Mouse (Mus musculus): ENCODE results near the gene Flt3l.
"Not testable (repeated sequence)": the region's sequence is repeated elsewhere in the genome, so short reads cannot be mapped to it uniquely, and the experiment has no call there.

Flt3l gene

DNA sequence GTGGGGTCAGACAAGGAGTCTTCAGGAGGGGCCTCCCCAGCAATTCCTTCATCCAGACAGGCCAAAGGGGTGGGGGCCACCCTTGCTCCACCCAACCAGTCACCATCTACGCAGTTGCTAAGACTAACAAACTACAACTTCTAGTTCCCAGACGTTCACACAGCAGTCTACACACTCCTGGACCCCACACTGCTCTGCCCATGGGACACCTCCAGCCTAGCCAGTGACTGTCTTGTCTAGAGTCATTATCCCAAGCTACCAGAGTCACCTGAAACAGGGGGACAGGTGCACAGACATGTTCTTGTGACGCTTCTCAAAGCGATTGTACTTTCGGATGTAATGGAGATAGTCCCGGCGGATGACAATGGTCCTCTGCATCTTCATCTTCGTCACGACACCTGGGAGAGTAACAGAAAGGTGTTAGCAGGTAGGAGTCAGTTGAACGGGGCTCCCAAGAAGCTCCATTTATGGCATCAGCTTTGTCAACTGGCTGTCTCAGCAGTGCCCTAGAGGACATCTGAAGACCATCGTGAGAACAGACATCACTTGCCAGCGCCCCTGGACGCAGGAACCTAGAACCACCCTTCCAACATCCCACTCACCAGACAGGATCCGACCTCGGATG, 13.6 kb downstream of the Flt3l start:
- no peak for DNase-seq

DNA sequence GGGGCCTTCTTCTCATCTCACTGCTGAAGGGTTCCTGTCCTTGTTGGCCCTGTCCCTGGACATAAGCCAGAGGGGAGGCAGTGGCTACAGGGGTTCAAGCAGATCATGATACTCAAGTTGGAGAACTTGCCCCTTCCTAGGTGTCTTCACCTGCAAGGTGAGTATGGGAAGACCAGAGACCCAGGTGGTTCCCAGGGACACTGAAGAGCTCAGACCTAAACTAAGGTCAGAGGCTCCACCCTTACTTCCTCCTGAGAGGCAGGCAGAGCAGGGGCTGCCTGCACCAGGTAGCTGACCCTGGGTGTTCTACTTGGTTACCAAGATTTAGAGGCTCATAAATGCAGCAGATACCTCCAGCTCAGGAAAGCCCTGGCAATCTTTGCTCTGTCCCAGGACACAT, 14.3 kb downstream of the Flt3l start:
- no peak for DNase-seq

- DNase-seq = peak; percentile 83
Measured at GRCm38 (mm10) chr7:45121404-45121803, 14.8 kb downstream of the Flt3l start.

DNA sequence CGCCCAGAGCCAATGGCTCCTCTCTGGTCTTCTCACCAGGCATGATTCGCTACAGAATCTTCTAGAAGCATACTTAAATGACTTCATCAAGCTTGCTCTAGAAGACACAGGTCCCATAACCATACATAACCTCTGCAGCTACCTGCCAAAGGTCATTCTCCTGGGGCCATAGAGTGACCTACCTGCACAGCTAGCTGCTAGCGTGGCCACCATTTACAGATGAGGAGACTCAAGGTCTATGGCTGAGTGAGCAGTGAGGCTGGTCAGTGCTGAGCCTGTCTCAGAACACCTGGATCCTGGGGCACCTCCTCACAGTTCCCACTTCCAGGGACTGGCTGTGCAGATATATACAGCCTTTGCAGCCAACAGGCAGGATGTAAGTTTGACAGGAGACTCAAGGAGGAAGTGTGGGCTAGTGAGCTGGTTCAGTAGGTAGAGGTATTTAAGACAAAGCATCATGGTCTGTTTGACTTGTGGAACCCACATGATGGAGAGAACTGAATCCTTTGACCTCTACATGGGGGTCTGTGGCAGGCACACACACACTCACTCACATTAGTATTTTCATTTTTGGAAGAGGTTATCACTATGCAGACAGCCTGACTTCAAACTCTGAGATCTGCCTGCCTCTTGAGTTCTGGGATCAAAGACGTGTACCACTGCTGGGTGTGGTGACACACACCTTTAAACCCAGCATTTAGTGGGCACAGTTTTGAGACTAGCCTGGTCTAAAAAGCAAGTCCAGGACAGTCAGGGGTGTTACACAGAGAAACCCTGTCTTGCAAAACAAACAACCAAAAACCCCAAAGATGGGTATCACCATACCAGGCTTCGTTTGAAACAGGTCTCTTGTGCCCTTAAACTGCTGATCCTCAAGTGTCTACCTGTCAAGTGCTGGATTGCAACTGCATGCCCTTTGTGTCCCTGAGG, 16.2 kb downstream of the Flt3l start:
- peak; percentile 24 for DNase-seq

GRCm38 (mm10) chr7:45118336-45118735, 17.9 kb downstream of the Flt3l start:
- DNase-seq = no peak

DNA sequence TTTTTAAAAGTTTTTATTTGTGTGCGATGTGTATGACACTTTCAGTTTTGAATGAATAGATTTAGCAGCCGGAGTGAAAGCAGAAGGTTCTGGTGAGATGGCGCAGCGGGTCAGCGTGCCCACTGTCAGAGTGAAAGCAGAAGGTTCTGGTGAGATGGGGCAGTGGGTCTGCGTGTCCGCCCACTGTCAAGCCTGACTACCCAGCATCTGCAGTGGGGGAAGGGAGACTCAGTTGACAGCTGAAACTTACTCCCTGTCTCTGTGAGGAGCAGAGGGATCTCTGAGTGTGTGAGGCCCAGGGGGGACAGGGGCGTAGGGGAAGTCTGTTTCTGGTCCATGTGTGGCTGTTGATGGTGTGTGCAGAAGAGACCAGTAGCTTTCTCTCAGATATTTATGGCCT, 18.7 kb downstream of the Flt3l start:
- DNase-seq = no peak

DNA sequence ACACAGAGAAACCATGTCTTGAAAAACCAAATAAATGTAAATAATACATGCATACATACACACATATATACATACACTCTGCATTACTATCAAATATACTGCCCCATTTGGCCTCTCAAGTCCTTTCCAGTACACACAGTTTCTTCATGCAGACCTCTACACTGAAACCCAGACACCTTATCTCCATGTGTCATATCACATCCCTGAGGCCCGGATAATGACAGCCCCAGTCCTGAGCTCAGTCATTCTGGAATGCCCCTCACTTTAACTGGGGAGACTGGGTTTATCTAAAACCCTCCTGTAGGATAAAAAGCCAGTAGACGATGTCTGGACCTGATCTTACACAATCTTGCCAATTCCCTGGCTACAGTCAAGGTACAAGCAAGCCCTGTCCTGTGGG, 22.8 kb downstream of the Flt3l start:
- DNase-seq = no peak

DNA sequence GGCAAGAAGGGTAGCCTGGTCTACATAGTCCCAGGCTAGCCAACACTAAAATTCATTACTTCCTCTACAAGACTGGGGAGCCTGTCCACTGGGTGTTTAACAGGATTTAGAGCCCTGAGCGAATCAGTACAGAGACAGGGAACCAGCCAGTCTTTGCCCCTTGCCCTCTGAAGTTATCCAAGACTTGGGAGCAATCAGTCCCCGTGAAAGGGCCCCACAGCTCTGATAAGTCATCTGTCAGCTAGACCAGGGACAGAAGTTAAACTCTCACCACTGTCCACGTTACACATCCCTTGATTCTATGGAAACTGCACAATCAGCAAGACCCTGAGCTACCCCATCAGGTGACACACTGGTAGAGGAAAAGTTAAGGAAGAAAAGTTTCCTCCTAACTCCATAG, 23.7 kb downstream of the Flt3l start:
- no peak for DNase-seq

DNA sequence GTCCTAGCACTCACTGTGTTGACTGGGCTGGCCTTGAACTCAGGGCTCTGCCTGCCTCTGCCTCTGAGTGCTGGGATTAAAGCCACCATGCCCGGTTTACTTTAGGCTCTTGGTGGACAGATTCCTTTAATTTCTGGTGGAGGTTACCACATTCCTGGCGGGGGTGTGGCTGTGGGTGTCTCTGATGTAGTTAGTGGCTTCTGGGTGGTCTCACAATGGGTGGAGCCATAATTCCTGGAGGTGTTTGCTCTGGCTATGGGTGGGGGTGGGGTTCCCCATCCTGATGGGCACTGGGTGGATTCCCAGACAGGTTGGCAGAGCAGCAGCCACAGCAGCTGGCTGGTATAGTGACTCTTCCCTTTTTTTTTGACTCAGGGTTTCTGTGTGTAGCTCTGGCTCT, 24.3 kb downstream of the Flt3l start:
- DNase-seq = no peak

GRCm38 (mm10) chr7:45110089-45110488, 26.1 kb downstream of the Flt3l start:
- DNase-seq = not testable (repeated sequence)

- DNase-seq = no peak
Measured at GRCm38 (mm10) chr7:45107052-45107645, 29.1 kb downstream of the Flt3l start.

- no peak for DNase-seq
Measured at GRCm38 (mm10) chr7:45106441-45106840, 29.8 kb downstream of the Flt3l start.

GRCm38 (mm10) chr7:45105491-45105890, 30.7 kb downstream of the Flt3l start:
- DNase-seq = no peak

DNA sequence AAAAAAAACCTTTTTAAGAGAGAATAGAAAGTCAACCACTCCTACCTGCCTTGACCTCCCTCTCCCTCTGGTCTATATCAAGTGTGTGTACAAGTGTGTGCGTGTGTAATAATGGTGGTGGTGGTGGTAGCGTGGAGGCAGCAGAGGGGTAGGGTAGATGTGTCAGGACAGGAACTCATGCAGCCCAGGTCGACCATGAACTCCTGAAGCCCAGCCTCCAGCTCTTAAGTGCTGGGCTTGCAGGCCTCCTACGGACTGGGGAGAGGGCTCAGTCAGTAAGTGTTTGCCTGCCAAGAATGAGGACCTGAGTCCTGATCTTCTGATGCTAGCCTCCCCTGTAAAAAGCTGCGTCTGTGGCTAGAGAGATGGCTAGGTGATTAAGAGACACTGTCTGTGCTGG, 31.3 kb downstream of the Flt3l start:
- DNase-seq = no peak

GRCm38 (mm10) chr7:45103652-45104180, 32.5 kb downstream of the Flt3l start, which contains the start of gene Fcgrt:
Gene Fcgrt, minus strand, starts transcription at chr7:45103851.
- no peak for DNase-seq

DNA sequence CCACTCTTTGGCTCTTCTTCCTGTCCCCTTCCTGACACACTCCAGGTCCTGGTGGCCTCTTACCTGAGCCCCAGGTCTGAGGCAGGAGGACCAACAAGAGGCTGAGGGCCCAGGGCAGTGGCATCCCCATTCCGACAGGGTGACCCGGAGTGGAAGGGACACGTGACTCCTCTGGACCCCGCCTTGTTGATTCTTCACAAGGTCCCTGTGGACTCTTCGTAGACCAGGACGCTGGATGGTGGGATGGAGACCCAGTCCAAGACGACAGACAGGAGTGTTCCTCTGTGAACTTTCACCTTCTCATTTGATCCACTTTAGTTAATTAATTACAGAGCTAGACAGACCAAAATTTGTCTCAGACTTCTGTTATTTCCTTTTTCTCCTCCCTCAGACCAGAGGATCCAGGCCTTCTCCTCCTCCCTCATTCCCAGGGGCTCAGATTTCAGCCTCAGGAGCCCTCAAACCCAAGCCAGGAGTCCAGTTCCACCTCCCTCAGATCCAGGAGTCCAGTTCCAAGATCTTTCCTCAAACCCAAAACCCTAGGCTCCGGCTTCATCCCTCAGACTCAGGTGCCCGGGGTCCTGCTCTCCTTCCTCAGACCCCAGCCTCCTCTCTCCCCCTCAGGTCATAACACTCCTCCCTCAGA, 33.2 kb downstream of the Flt3l start:
- no peak for DNase-seq

- DNase-seq = no peak
Measured at GRCm38 (mm10) chr7:45102441-45102840, 33.8 kb downstream of the Flt3l start.

GRCm38 (mm10) chr7:45100046-45100445, 36.2 kb downstream of the Flt3l start:
- DNase-seq = no peak

- peak; percentile 55 for DNase-seq
Measured at GRCm38 (mm10) chr7:45098541-45099240, 37.5 kb downstream of the Flt3l start.

DNA sequence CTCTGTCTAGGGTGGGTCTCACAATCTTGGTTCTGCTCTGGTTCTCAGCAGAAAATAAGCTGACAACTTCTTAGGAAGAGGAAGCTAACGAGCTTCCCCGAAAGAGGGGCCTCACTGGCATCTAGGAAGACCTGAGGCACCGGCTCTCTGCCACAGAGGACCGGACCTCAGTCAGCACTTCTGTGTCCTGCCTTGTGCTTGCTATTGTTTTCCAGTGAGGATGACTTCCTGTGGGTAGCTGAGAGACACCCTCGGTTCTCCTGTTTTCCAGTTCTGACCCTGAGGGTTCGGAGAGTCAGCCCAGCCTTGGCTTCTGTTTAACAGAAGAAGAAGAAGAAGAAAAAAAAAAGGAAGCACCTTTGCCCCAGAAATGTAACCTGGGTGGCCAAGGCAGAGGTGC, 38.8 kb downstream of the Flt3l start:
- no peak for DNase-seq

GRCm38 (mm10) chr7:45095965-45096364, 40.3 kb downstream of the Flt3l start:
- DNase-seq = not testable (repeated sequence)

DNA sequence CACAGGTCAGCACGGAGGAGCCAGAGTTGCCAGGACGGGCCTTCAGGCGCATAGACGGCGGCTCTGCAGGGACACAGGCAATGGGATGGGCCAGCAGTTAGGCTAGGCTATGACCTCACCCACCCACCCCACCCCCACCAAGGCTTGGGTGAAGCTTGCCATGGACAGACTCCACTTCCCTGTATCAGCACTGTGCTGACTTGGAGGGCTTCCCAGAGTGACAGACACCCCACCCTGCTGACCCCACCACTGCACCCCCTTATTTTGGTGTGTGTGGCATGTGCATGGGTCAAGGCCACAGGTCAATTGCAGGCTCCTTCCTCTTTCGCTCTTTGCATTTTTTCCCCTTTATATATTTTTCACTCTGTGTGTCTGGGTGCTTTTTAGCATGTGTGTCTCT, 40.9 kb downstream of the Flt3l start:
- no peak for DNase-seq
